Mouse (Mus musculus) liver, postnatal 0 days (tissue): ENCODE results near the gene Sox5.

Source experiments
- CTCF ChIP-seq: sonication (generic); IDR thresholded peaks from 2 replicates; pipeline ENCODE4 v1.5.1; 2016; ENCODE audit warnings: antibody characterized with exemption, low read depth
- EP300 ChIP-seq: IDR thresholded peaks from 2 replicates; pipeline ENCODE4 v1.6.1; 2016; ENCODE audit warnings: antibody characterized with exemption, low read depth, mild to moderate bottlenecking

GRCm38 (mm10) chr6:144687681-144688080, 94.1 kb downstream of the Sox5 start:
- TF ChIP-seq EP300: no peak
- no peak for TF ChIP-seq CTCF
